Mouse (Mus musculus) right cerebral cortex, postnatal 4 days (tissue): ENCODE data around the gene Naaladl2.

Source experiments
- DNase-seq: peaks from one replicate; pipeline ENCODE4 v3.0.0-alpha.2; 2022

Gene Naaladl2

GRCm38 (mm10) chr3:23907682-23908081 is 1236.4 kb downstream of the Naaladl2 start:
- no peak for DNase-seq

GRCm38 (mm10) chr3:23865688-23866087 is 1278.4 kb downstream of the Naaladl2 start:
- no peak for DNase-seq

GRCm38 (mm10) chr3:23857275-23857674 is 1286.8 kb downstream of the Naaladl2 start:
- DNase-seq = no peak

GRCm38 (mm10) chr3:23817585-23817984 is 1326.5 kb downstream of the Naaladl2 start:
- no peak for DNase-seq

GRCm38 (mm10) chr3:23758746-23759145 is 1385.3 kb downstream of the Naaladl2 start:
- no peak for DNase-seq
